Mouse (Mus musculus): Measurements from ENCODE around the gene Atg2b. TPM values are rescaled to one million over a fixed set of nuclear protein-coding genes. Genes with fewer than 3 reads are reported as not detected.
A peak's percentile ranks its signal among the peaks of the same experiment; 100 is the strongest.

The Atg2b gene
- polyA plus RNA-seq, 1 experiment: 27.4 TPM

- Histone ChIP-seq H3K9ac (ENCODE audit: low read depth, poor library complexity, severe bottlenecking) (no peak overlapping the region), H3K27me3 (ENCODE audit: control insufficient read depth, insufficient read depth, low read length, poor library complexity, severe bottlenecking) (no peaks in the 10 kb centered on the region), H3K27ac (ENCODE audit: insufficient read depth, low read length) (no peak overlapping the region), H3K4me3 (ENCODE audit: low read depth, low read length) (no peak overlapping the region), H3K4me1 (ENCODE audit: control insufficient read depth, insufficient read depth, low read length) (no peaks in the 10 kb centered on the region), H3K36me3 (ENCODE audit: control insufficient read depth, insufficient read depth, low read length, poor library complexity, severe bottlenecking) (peaks cover 29% of the 10 kb centered on the region), H3K9me3 (replicated peaks; ENCODE audit: control insufficient read depth, insufficient read depth, low read length, poor library complexity, severe bottlenecking) (peaks cover 19% of the 10 kb centered on the region)
- no peak for TF ChIP-seq EP300 (IDR thresholded peaks at IDR 0.05; ENCODE audit: insufficient read depth, low read depth, low read length)
- no peak for TF ChIP-seq POLR2A (IDR thresholded peaks at IDR 0.05; ENCODE audit: insufficient read depth, low read length)
- no peak for TF ChIP-seq CTCF (IDR thresholded peaks at IDR 0.05; ENCODE audit: low read depth, low read length)
These were observed 59.2 kb downstream of the Atg2b start for GRCm38 (mm10) chr12:105625798-105626197.

- H3K4me3 ChIP-seq (ENCODE audit: low read depth, low read length): no peak overlapping the region
- no peaks in the 10 kb centered on the region for H3K27me3 ChIP-seq (ENCODE audit: control insufficient read depth, insufficient read depth, low read length, poor library complexity, severe bottlenecking)
- H3K27ac ChIP-seq (ENCODE audit: insufficient read depth, low read length): no peak overlapping the region
- peaks cover 31% of the 10 kb centered on the region for H3K36me3 ChIP-seq (ENCODE audit: control insufficient read depth, insufficient read depth, low read length, poor library complexity, severe bottlenecking)
- TF ChIP-seq EP300 (IDR thresholded peaks at IDR 0.05; ENCODE audit: insufficient read depth, low read depth, low read length) (no peak), CTCF (IDR thresholded peaks at IDR 0.05; ENCODE audit: low read depth, low read length) (no peak), POLR2A (IDR thresholded peaks at IDR 0.05; ENCODE audit: insufficient read depth, low read length) (no peak)
- H3K4me1 ChIP-seq (ENCODE audit: control insufficient read depth, insufficient read depth, low read length): no peaks in the 10 kb centered on the region
- no peak overlapping the region for H3K9ac ChIP-seq (ENCODE audit: low read depth, poor library complexity, severe bottlenecking)
- H3K9me3 ChIP-seq (replicated peaks; ENCODE audit: control insufficient read depth, insufficient read depth, low read length, poor library complexity, severe bottlenecking): peaks cover 16% of the 10 kb centered on the region
These were observed 62.0 kb downstream of the Atg2b start for GRCm38 (mm10) chr12:105622981-105623539.

GRCm38 (mm10) chr12:105622048-105622447 is 63.0 kb downstream of the Atg2b start:
- Histone ChIP-seq H3K4me3 (ENCODE audit: low read depth, low read length) (no peak overlapping the region), H3K9ac (ENCODE audit: low read depth, poor library complexity, severe bottlenecking) (no peak overlapping the region), H3K27me3 (ENCODE audit: control insufficient read depth, insufficient read depth, low read length, poor library complexity, severe bottlenecking) (no peaks in the 10 kb centered on the region), H3K36me3 (ENCODE audit: control insufficient read depth, insufficient read depth, low read length, poor library complexity, severe bottlenecking) (peaks cover 31% of the 10 kb centered on the region), H3K9me3 (replicated peaks; ENCODE audit: control insufficient read depth, insufficient read depth, low read length, poor library complexity, severe bottlenecking) (peaks cover 9% of the 10 kb centered on the region; the same call in 1 of the 2 replicates), H3K27ac (ENCODE audit: insufficient read depth, low read length) (no peak overlapping the region), H3K4me1 (ENCODE audit: control insufficient read depth, insufficient read depth, low read length) (no peaks in the 10 kb centered on the region)
- TF ChIP-seq EP300 (IDR thresholded peaks at IDR 0.05; ENCODE audit: insufficient read depth, low read depth, low read length) (no peak), CTCF (IDR thresholded peaks at IDR 0.05; ENCODE audit: low read depth, low read length) (no peak), POLR2A (IDR thresholded peaks at IDR 0.05; ENCODE audit: insufficient read depth, low read length) (no peak)

GRCm38 (mm10) chr12:105613559-105613958 is 71.5 kb downstream of the Atg2b start:
- TF ChIP-seq CTCF (IDR thresholded peaks at IDR 0.05; ENCODE audit: low read depth, low read length) (no peak), EP300 (IDR thresholded peaks at IDR 0.05; ENCODE audit: insufficient read depth, low read depth, low read length) (no peak), POLR2A (IDR thresholded peaks at IDR 0.05; ENCODE audit: insufficient read depth, low read length) (no peak)
- H3K27ac ChIP-seq (ENCODE audit: insufficient read depth, low read length): no peak overlapping the region
- H3K9me3 ChIP-seq (replicated peaks; ENCODE audit: control insufficient read depth, insufficient read depth, low read length, poor library complexity, severe bottlenecking): no peaks in the 10 kb centered on the region
- H3K4me1 ChIP-seq (ENCODE audit: control insufficient read depth, insufficient read depth, low read length): no peaks in the 10 kb centered on the region
- H3K4me3 ChIP-seq (ENCODE audit: low read depth, low read length): no peak overlapping the region
- H3K27me3 ChIP-seq (ENCODE audit: control insufficient read depth, insufficient read depth, low read length, poor library complexity, severe bottlenecking): no peaks in the 10 kb centered on the region
- no peaks in the 10 kb centered on the region for H3K36me3 ChIP-seq (ENCODE audit: control insufficient read depth, insufficient read depth, low read length, poor library complexity, severe bottlenecking)
- H3K9ac ChIP-seq (ENCODE audit: low read depth, poor library complexity, severe bottlenecking): no peak overlapping the region

GRCm38 (mm10) chr12:105611748-105612147 is 73.3 kb downstream of the Atg2b start:
- H3K27me3 ChIP-seq (ENCODE audit: control insufficient read depth, insufficient read depth, low read length, poor library complexity, severe bottlenecking): no peaks in the 10 kb centered on the region
- no peak for TF ChIP-seq POLR2A (IDR thresholded peaks at IDR 0.05; ENCODE audit: insufficient read depth, low read length)
- TF ChIP-seq CTCF (IDR thresholded peaks at IDR 0.05; ENCODE audit: low read depth, low read length): peak; percentile 84
- H3K9me3 ChIP-seq (replicated peaks; ENCODE audit: control insufficient read depth, insufficient read depth, low read length, poor library complexity, severe bottlenecking): no peaks in the 10 kb centered on the region
- H3K36me3 ChIP-seq (ENCODE audit: control insufficient read depth, insufficient read depth, low read length, poor library complexity, severe bottlenecking): no peaks in the 10 kb centered on the region
- H3K9ac ChIP-seq (ENCODE audit: low read depth, poor library complexity, severe bottlenecking): no peak overlapping the region
- H3K4me3 ChIP-seq (ENCODE audit: low read depth, low read length): no peak overlapping the region
- no peak overlapping the region for H3K27ac ChIP-seq (ENCODE audit: insufficient read depth, low read length)
- H3K4me1 ChIP-seq (ENCODE audit: control insufficient read depth, insufficient read depth, low read length): no peaks in the 10 kb centered on the region

- Histone ChIP-seq H3K4me3 (ENCODE audit: low read depth, low read length) (no peak overlapping the region), H3K36me3 (ENCODE audit: control insufficient read depth, insufficient read depth, low read length, poor library complexity, severe bottlenecking) (no peaks in the 10 kb centered on the region), H3K27ac (ENCODE audit: insufficient read depth, low read length) (no peak overlapping the region), H3K4me1 (ENCODE audit: control insufficient read depth, insufficient read depth, low read length) (no peaks in the 10 kb centered on the region), H3K9ac (ENCODE audit: low read depth, poor library complexity, severe bottlenecking) (no peak overlapping the region), H3K27me3 (ENCODE audit: control insufficient read depth, insufficient read depth, low read length, poor library complexity, severe bottlenecking) (no peaks in the 10 kb centered on the region), H3K9me3 (replicated peaks; ENCODE audit: control insufficient read depth, insufficient read depth, low read length, poor library complexity, severe bottlenecking) (no peaks in the 10 kb centered on the region)
- TF ChIP-seq EP300 (IDR thresholded peaks at IDR 0.05; ENCODE audit: insufficient read depth, low read depth, low read length) (no peak), POLR2A (IDR thresholded peaks at IDR 0.05; ENCODE audit: insufficient read depth, low read length) (no peak), CTCF (IDR thresholded peaks at IDR 0.05; ENCODE audit: low read depth, low read length) (no peak)
These were observed 74.0 kb downstream of the Atg2b start for GRCm38 (mm10) chr12:105611045-105611444.
